In the genomic region with DNA sequence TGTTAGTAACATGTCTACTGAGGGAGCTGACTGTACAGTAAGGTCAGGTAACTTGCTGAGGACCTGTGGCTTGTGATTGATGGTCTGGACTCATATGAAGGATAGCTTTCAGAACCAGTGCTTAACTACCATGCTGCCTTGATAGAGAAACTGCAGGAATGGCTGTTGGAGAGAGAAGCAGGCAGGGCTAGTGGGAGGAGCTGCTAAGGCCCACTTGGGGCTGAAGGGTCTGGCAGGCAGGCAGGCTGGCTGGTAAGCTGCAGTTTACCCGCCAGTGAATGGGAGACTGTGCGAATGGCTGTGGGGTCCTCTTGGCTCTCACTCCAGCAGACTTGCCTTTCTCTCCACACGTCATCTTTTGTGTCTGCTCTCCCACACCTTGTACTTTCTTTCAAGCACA, we compare ENCODE assay signal across 17 mouse cellular contexts. TPM values are rescaled to one million over a fixed set of nuclear protein-coding genes. Genes with fewer than 3 reads are reported as not detected.
DNase-seq lines count a peak whose midpoint lies in the region; ATAC-seq and TF ChIP-seq lines count a peak whose summit lies in the region.
"Had no signal": no experiment of that assay in that cellular context is flagged by ENCODE, and none has a peak within 500 bp of the region (broad histone marks: within the 10 kb centered on the region; RNA-seq: fewer than 3 reads in every experiment).

No protein-coding gene starts in this region.

- WGBS in forebrain, embryonic 15.5 days = 42% methylated on average over 3 of the region's 3 CpGs
- WGBS in forebrain, postnatal 0 days = 19% methylated on average over 3 of the region's 3 CpGs
- 82% methylated on average over 3 of the region's 3 CpGs for WGBS in spleen, adult 2 months
- 59% methylated on average over 3 of the region's 3 CpGs for WGBS in small intestine, adult 2 months

- intact Hi-C loops in left cerebral cortex, postnatal 4 days (cut with DNase I) = no loop called here
- intact Hi-C loops in left cerebral cortex, postnatal 25 days (cut with DNase I) = no loop called here

- H3K4me1 ChIP-seq in forebrain, embryonic 15.5 days = 0 out of 2 replicates have a peak, but pooled peaks cover 9% of the 10 kb centered on the region
- no peaks in the 10 kb centered on the region for H3K4me1 ChIP-seq in forebrain, postnatal 0 days (ENCODE audit: insufficient read depth)
- peaks cover 23% of the 10 kb centered on the region; the same call in 1 of the 2 replicates for H3K4me1 ChIP-seq in spleen, adult 2 months (ENCODE audit: control insufficient read depth, insufficient read depth, insufficient read length)
- H3K4me1 ChIP-seq in small intestine, adult 2 months (ENCODE audit: control insufficient read depth, insufficient read depth, insufficient read length, low read length) = peaks cover 32% of the 10 kb centered on the region

- no peak overlapping the region for H3K4me3 ChIP-seq in forebrain, embryonic 15.5 days
- H3K4me3 ChIP-seq in forebrain, postnatal 0 days (ENCODE audit: low read depth, low read length) = no peak overlapping the region
- no peak overlapping the region for H3K4me3 ChIP-seq in spleen, adult 2 months (ENCODE audit: extremely low read depth, insufficient read depth, insufficient read length)
- H3K4me3 ChIP-seq in small intestine, adult 2 months (ENCODE audit: low read depth, low read length) = no peak overlapping the region
- H3K4me3 ChIP-seq: embryonic facial prominence, embryonic 10.5 days; forebrain, embryonic 13.5 days; hindbrain, embryonic 13.5 days; neural tube, embryonic 13.5 days had no signal

- no peaks in the 10 kb centered on the region for H3K9me3 ChIP-seq in forebrain, embryonic 15.5 days
- H3K9me3 ChIP-seq in forebrain, postnatal 0 days (ENCODE audit: low read length) = no peaks in the 10 kb centered on the region
- H3K9me3 ChIP-seq: embryonic facial prominence, embryonic 10.5 days; forebrain, embryonic 13.5 days; hindbrain, embryonic 13.5 days; neural tube, embryonic 13.5 days had no signal

- no peak for TF ChIP-seq CTCF in forebrain, postnatal 0 days (IDR thresholded peaks at IDR 0.05; ENCODE audit: low read depth)
- no peak for TF ChIP-seq CTCF in spleen, adult 2 months (IDR thresholded peaks at IDR 0.05; ENCODE audit: extremely low read depth, insufficient read depth, insufficient read length, insufficient replicate concordance)
- no peak for TF ChIP-seq CTCF in small intestine, adult 2 months (IDR thresholded peaks at IDR 0.05; ENCODE audit: extremely low read depth, insufficient read length, insufficient replicate concordance, low read depth, low read length)

- H3K9ac ChIP-seq in forebrain, embryonic 15.5 days (replicated peaks) = no peak overlapping the region
- H3K9ac ChIP-seq in forebrain, postnatal 0 days = no peak overlapping the region
- H3K9ac ChIP-seq: forebrain, embryonic 13.5 days; hindbrain, embryonic 13.5 days; neural tube, embryonic 13.5 days had no signal

- peaks cover 3% of the 10 kb centered on the region; the same call in 1 of the 2 replicates for H3K36me3 ChIP-seq in forebrain, embryonic 15.5 days
- peaks cover 6% of the 10 kb centered on the region for H3K36me3 ChIP-seq in forebrain, postnatal 0 days (ENCODE audit: insufficient read depth)
- peaks cover 10% of the 10 kb centered on the region for H3K36me3 ChIP-seq in spleen, adult 2 months (ENCODE audit: control insufficient read depth, insufficient read depth, low read length)
- peaks cover 6% of the 10 kb centered on the region for H3K36me3 ChIP-seq in small intestine, adult 2 months (ENCODE audit: control insufficient read depth, insufficient read depth, low read length)

- TF ChIP-seq POLR2A in spleen, adult 2 months (IDR thresholded peaks at IDR 0.05; ENCODE audit: low read depth, low read length) = no peak
- no peak for TF ChIP-seq POLR2A in small intestine, adult 2 months (IDR thresholded peaks at IDR 0.05; ENCODE audit: low read depth, low read length)

- DNase-seq in forebrain, postnatal 0 days = no peak
- DNase-seq in left cerebral cortex, postnatal 4 days = peak; percentile 8
- no peak for DNase-seq in left cerebral cortex, postnatal 25 days (ENCODE audit: low spot score in 2 of 2)
- DNase-seq in spleen, adult 2 months (ENCODE audit: low read depth in 1 of 2, low spot score in 2 of 2) = no peak
- no peak for DNase-seq in spleen, postnatal 36 days (ENCODE audit: low spot score in 2 of 2)
- no peak for DNase-seq in urinary bladder, postnatal 4 days (ENCODE audit: low spot score in 2 of 2)
- DNase-seq: cerebellum, adult 18-20 months; kidney, adult 8-10 months; kidney, postnatal 4 days; right cerebral cortex, postnatal 14 days; thymus, adult 2 months had no signal

- no peaks in the 10 kb centered on the region for H3K27me3 ChIP-seq in forebrain, embryonic 15.5 days
- no peaks in the 10 kb centered on the region for H3K27me3 ChIP-seq in forebrain, postnatal 0 days (ENCODE audit: insufficient read depth, low read length)
- no peaks in the 10 kb centered on the region for H3K27me3 ChIP-seq in spleen, adult 2 months (ENCODE audit: control insufficient read depth, insufficient read depth, low read length)
- no peaks in the 10 kb centered on the region for H3K27me3 ChIP-seq in small intestine, adult 2 months (ENCODE audit: control insufficient read depth, insufficient read depth, low read length)
- H3K27me3 ChIP-seq: forebrain, embryonic 13.5 days; hindbrain, embryonic 13.5 days; neural tube, embryonic 13.5 days had no signal

- ATAC-seq in forebrain, embryonic 15.5 days (replicated peaks) = no peak
- ATAC-seq in forebrain, postnatal 0 days = no peak
- ATAC-seq: forebrain, embryonic 13.5 days had no signal

- H3K4me2 ChIP-seq in forebrain, embryonic 15.5 days (replicated peaks) = no peak overlapping the region
- no peak overlapping the region for H3K4me2 ChIP-seq in forebrain, postnatal 0 days (ENCODE audit: low read depth)
- H3K4me2 ChIP-seq: forebrain, embryonic 13.5 days; hindbrain, embryonic 13.5 days; neural tube, embryonic 13.5 days had no signal

- H3K27ac ChIP-seq in forebrain, embryonic 15.5 days (replicated peaks) = peak overlapping the region; percentile 3; the same call in 1 of the 2 replicates
- H3K27ac ChIP-seq in forebrain, postnatal 0 days (ENCODE audit: low read depth, low read length) = no peak overlapping the region
- peak overlapping the region; percentile 26; the same call in 1 of the 2 replicates for H3K27ac ChIP-seq in spleen, adult 2 months (ENCODE audit: insufficient read depth, low read length)
- peak overlapping the region; percentile 41 for H3K27ac ChIP-seq in small intestine, adult 2 months (ENCODE audit: insufficient read depth, low read depth, low read length)
- H3K27ac ChIP-seq: embryonic facial prominence, embryonic 10.5 days; forebrain, embryonic 13.5 days; hindbrain, embryonic 13.5 days; neural tube, embryonic 13.5 days had no signal

RNA-seq across cellular contexts. Expression of a gene that starts 13.6 kb away (rescaled TPM):
- polyA plus RNA-seq in forebrain, embryonic 15.5 days (2015; fragmentation: Nextera tagmentation; extraction: Ambion mirVana) = 73.0 and 84.7 TPM in 2 replicates
- total RNA-seq in forebrain, postnatal 0 days (2014; rRNA removed) = 99.8 and 109 TPM in 2 replicates
- polyA plus RNA-seq in forebrain, postnatal 0 days (2015; fragmentation: Nextera tagmentation; extraction: Ambion mirVana) = 57.7 and 82.3 TPM in 2 replicates
- 100 to 1,000 TPM; 109 to 120 TPM for total RNA-seq in left cerebral cortex, postnatal 4 days (2021)
- total RNA-seq in left cerebral cortex, postnatal 25 days (2021) = 100 to 1,000 TPM; 116 to 117 TPM
- 36.2 and 41.9 TPM in 2 replicates for polyA plus RNA-seq in spleen, adult 2 months (2012; rRNA removed)
- polyA plus RNA-seq in small intestine, adult 2 months (2012; rRNA removed) = 15.2 and 52.6 TPM in 2 replicates
